Mouse (Mus musculus) frontal cortex, postnatal 14 days (tissue): ENCODE measurements around the gene Prtg.

Source experiments
- DNase-seq, 2 experiments: peaks; one replicate each; pipeline ENCODE4 v3.0.0; 2022; ENCODE audit warnings: low spot score in 2 of 2

Prtg gene

DNA sequence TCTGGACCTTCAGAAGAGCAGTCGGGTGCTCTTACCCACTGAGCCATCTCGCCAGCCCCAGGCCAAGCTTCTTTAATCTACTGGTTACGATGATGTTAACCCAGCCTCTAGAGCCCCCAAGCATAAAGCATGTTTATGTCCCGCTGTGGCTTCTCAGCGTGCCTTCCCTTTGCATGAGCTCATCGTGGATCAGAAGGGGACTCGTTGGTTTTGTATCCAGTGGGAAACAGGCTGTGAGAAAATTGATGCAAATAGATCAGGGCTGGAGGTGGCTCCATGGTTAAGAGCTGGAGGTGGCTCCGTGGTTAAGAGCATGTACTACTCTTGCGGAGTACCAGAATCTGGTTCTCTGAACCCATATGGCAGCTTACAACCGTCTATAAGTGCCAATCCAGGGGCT lies 54.6 kb downstream of the Prtg start:
- no peak for DNase-seq

- DNase-seq, result no peak
Observed at GRCm38 (mm10) chr9:72862186-72862585, 55.5 kb downstream of the Prtg start.

DNA sequence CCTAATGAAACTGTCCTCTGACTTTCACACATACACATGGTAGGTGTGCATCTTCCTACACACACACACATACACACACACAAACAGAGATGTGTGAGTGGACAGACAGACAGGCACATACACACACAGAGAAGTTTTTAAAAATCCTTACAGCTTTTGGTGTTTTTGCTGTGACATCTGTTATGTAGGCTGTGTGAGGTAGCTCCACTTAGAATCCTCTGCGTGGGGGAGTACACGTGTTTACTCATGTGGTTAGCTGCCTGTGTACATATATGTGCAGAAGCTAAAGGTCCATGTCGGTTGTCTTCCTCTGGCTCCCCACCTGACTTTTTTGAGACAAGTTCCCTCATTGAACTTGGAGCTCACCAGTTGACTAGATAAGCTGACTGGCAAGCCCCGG lies 56.3 kb downstream of the Prtg start:
- no peak for DNase-seq

GRCm38 (mm10) chr9:72863773-72864172 lies 57.1 kb downstream of the Prtg start:
- DNase-seq, result no peak

- no peak for DNase-seq
Observed at GRCm38 (mm10) chr9:72867434-72867833, 60.8 kb downstream of the Prtg start.

DNA sequence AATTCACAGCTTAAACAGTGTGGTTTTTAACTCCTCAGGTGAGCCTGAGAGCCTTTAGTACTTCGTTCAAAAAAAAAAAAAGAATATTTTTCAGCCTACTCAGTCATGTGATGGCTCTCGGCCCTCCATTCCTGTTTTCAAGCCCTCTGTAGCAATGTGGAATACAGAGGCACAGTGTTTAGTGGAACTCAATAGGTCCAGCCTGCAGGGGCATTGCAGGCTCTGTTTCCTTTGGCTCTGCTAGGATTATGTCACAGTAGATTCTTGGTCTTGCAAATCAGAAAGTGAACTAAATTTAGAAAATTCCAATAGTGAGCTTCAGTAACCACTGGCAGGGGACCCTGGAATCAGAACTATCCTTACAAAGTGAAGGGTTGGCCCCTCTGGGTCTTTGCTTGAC lies 62.1 kb downstream of the Prtg start:
- DNase-seq, result no peak

DNA sequence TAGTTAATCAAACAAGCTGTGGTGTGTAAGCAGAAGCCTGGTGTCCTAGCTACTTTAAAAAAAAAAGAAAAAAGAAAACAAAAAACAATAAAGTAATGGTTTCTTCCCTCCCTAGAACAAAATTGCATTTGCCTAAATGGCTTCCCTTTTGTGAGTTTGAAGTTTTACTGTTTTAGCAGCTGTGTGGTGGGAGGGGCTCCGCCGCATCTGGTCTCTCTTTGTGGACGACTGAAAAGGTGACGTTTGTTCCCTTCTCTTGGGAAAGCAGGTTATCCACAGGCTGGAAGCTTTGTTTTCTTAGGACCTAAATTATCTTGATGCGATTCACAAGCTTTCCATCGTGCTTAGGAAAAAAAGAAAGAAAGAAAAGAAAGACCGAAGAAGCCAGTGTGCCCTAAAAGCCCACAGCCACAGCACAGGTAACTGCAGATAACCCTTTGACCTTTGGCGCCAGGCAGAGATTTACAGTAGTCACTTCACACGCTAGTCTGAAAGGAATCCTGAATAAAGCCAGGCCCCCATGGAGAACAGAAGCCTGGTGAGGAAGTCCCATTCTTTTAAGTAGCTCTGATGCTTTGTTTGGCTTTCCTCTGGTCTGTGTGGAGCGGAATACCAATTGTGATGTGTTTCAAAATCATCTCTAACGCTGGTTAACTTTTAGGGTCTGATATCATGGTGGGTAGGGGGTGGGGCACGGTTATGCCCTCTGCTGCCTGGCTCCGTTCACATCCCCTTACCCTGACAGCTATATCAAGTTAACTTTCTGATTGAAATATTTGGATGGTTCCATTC lies 65.0 kb downstream of the Prtg start:
- DNase-seq, result no peak

DNA sequence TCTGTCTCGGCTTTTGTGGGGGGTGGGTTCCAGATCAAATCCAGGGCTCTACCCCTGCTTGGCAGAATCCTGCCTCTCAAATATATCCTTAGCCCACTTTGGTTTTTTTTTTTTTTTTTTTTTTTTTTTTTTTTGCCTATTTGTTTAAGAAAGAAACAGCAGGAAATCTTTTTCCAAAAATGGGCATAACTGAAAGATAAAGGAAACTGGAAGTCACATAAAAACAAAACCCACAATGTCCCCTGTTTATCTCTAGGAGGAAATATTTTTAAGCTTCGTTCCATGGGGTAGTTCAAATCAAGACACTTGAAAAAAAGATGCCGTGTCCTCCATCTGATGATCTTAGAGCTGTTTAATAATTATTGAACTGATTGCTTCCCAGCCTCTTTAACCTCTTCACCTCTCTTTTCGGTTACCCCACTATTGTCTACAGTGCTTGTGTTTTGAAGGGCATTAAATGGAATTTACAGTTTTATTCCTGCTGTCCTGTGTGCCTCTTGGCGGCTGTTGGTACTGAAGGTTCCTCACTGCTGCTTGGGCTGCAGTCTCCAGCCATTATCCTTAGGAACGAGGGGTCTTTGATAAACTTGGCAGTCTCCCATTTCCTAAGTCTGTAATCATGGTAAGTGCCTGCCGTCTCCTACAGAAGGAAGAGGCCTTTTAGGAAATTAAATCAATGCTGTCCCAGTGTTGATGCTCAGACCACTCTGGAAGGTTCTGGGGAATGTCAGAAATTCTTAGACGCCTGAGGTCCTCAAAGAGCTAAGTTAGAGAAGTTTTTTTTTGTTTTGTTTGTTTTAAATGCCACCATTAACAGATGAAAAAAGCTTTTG lies 65.8 kb downstream of the Prtg start:
- DNase-seq, result no peak

GRCm38 (mm10) chr9:72875878-72876277 lies 69.2 kb downstream of the Prtg start:
- DNase-seq, result no peak

DNA sequence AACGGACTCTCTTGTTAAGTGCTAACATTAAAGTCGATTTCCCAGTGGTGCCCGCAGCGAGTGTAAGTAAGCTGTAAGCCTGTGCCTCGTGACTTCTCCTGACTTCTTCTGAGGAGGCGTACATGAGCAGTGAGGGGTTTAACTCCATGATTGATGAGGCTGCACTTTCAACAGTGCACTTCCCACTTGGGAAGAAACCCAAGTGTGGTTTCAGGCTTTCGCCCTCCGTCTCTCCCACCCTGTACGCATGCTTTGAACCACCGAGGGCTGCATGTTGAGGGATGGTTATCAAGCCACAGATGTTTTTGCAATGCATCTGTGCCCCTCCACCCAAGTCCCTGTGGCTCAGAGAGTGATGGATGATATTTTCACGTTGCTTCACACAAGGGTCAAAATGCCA lies 71.2 kb downstream of the Prtg start:
- no peak for DNase-seq

GRCm38 (mm10) chr9:72878656-72879055 lies 72.0 kb downstream of the Prtg start:
- DNase-seq, result no peak

GRCm38 (mm10) chr9:72879601-72880000 lies 72.9 kb downstream of the Prtg start:
- no peak for DNase-seq

DNA sequence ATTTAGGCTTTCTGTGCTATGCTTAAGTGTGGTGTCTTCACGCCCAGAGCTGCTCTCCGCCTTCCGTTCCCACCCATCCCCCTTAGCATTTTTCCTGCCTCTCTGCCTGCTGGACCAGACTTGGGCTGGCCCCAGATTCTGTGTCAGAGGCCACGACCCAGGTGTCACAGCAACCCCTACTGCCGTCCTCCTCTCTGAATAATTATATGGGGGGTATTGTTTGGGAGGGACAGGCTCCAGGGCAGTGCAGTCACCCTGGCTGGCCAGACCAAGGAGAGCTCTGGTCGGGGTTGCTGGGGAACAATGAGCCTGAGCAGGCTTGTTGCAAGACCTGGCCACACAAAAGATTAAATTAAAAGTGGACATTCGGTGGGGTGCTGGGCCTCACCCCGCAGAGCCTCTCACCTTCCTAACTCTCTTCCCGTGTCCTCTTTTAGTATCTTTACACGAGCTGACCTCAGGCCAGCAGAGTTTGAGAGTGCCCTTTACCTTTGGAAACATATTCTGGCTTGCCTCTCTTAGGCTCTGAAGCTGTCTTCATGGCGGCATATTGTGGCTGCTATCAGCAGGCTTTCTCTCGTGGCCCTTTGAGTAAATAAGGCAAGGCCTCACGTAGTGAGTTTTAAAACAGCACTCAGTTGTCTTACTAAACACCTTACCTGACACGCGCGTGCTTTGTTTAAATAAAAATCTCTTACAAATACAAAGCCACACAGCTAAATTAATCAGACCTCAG lies 73.7 kb downstream of the Prtg start:
- DNase-seq, result no peak

DNA sequence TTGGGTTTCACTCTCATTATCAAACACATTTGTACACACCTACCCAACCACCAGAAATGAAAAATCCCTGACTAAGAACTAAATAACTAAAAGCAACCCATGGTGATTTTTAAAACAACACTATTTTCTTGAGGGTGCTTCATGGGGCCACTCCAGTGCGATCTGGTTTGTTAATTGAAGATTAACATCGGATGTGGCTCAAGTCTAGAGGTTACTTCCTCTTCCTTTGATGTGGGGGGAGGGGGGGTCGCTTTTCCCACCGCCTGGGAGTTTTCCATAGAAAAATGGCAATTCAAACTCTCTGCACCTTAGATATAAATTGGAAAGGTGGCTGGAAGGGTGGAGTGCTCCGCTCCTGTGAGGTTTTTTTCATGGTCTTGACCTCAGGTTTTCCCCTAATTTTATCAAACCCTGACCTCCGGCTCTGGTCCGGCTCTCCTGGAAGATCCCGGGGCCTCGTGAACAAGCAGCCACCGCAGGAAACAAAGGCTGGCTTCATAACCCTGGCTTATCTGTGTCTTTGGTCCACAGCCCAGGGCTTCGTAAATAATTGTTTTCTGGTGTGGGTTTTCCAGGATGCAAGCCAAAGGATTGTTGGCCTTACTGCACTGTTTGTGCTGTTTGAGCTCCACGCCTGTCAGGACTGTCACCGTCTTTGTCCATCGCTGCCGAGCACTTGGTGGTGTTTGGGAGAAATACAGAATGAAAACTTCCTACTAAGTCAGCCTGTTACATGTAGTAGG lies 74.5 kb downstream of the Prtg start:
- DNase-seq, result no peak

DNA sequence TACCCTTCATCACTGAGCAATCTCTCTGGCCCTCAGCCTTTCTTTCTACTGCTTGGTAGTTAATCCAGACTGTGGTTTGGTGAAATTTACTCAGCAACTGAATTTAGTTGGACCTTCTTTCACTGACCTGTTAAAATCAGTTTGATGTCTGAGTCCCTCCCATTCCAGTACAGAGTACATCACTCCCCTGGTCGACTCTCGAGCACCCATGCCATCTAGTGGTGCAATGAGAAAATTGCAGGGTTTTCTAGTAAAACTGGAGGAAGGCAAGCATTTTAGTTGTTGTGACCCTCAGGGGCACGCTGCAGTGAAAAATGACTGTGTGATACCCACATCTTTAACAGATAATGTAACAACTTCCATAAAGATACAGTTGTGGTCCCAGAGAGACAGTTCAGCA lies 77.3 kb downstream of the Prtg start:
- peak in 1 of 2 experiments; percentile 30 for DNase-seq

DNA sequence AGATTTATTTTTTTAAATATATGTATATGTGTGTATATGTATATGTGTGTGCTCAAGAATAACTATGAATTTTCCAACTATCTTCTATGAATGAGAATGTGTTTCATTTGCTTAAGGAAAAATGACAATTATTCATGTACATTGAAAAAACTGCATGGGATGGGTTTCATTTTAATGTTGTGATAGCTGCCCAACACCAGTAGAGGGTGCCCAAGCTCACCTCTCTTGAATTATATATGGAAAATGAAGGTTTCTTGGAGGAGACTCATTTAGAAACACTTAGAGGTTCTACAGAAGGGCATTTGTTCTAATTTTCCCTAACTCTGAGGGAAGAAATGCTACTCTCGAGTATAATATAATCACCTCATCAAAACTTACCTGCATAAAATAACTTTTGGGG lies 83.1 kb downstream of the Prtg start:
- no peak for DNase-seq

- no peak for DNase-seq
Observed at GRCm38 (mm10) chr9:72890499-72891085, 83.9 kb downstream of the Prtg start.

- DNase-seq, result no peak
Observed at GRCm38 (mm10) chr9:72892761-72893160, 86.1 kb downstream of the Prtg start.

GRCm38 (mm10) chr9:72894796-72895352 lies 88.2 kb downstream of the Prtg start:
- no peak for DNase-seq

GRCm38 (mm10) chr9:72902057-72902456 lies 95.4 kb downstream of the Prtg start:
- DNase-seq, result no peak

DNA sequence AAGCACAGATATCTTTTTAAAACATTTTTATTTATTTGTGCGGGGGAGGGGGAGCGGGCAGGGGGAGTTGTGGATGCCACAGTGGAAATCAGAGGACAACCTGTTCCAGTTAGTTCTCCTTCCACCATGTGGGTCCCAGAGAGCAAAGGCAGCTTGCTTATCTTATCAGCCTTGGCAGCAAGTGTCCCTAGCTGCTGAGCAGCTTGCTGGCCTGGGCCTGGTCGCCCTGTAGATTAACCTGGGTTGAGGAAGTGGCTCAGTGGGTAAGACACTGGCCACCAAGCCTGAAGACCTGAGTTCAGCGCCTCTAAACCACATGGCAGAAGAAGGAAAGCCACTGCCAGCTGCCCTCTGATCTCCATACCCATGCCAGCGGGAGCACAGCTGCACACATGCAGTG lies 95.9 kb downstream of the Prtg start:
- DNase-seq, result no peak
